Mouse (Mus musculus): Measurements from ENCODE around the gene Zbtb25. TPM values are rescaled to one million over a fixed set of nuclear protein-coding genes. Genes with fewer than 3 reads are reported as not detected.

Gene Zbtb25
- 8.8 and 9.4 TPM in 2 replicates for polyA plus RNA-seq (2015; fragmentation: Nextera tagmentation; extraction: Ambion mirVana)

- peak; percentile 77 for ATAC-seq
- Histone ChIP-seq H3K9me3 (ENCODE audit: control insufficient read depth, low read length) (no peaks in the 10 kb centered on the region), H3K9ac (ENCODE audit: low read depth, low read length) (peak within 1 kb of the TSS; percentile 99), H3K4me3 (ENCODE audit: low read length) (peak within 1 kb of the TSS; percentile 99), H3K4me2 (ENCODE audit: low read depth, low read length) (peak within 1 kb of the TSS; percentile 81), H3K27ac (ENCODE audit: low read length) (peak within 1 kb of the TSS; percentile 100), H3K27me3 (replicated peaks; ENCODE audit: control insufficient read depth, insufficient read depth, low read length) (no peaks in the 10 kb centered on the region), H3K36me3 (ENCODE audit: control insufficient read depth, insufficient read depth, low read length) (no peaks in the 10 kb centered on the region), H3K4me1 (ENCODE audit: control insufficient read depth, insufficient read depth, low read length) (peaks cover 31% of the 10 kb centered on the region)
- under 1% methylated on average over 90 of the region's 96 CpGs for WGBS
Measured at GRCm38 (mm10) chr12:76369206-76369977, at the start of gene Zbtb25. Gene Zbtb25 (minus strand): TSS chr12:76369602.

DNA sequence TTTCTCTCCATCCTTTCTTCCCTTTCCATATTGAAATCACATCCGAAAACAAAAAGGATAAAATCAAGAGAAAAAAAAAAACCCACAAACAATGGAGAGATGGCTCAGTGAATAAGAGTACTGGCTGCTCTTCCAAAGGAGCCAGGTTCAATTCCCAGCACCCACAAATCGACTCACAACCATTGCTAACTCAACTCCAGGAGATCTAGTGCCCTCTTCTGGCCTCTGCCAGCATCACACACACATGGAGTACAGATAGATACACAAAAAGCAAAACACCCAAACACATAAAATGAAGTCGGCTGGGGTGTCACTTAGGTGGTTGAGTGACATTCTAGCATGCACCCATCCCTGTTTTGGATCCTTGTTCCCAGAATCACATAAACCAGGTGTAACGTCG lies 48.9 kb upstream of the Zbtb25 start:
- ATAC-seq, result no peak
- H3K36me3 ChIP-seq (ENCODE audit: control insufficient read depth, insufficient read depth, low read length), result no peaks in the 10 kb centered on the region
- H3K9me3 ChIP-seq (ENCODE audit: control insufficient read depth, low read length), result peaks cover 3% of the 10 kb centered on the region
- H3K4me2 ChIP-seq (ENCODE audit: low read depth, low read length), result no peak overlapping the region
- H3K9ac ChIP-seq (ENCODE audit: low read depth, low read length), result no peak overlapping the region
- H3K4me3 ChIP-seq (ENCODE audit: low read length), result no peak overlapping the region
- WGBS, result 96% methylated on average over 5 of the region's 5 CpGs
- peaks cover 5% of the 10 kb centered on the region for H3K4me1 ChIP-seq (ENCODE audit: control insufficient read depth, insufficient read depth, low read length)
- H3K27ac ChIP-seq (ENCODE audit: low read length), result no peak overlapping the region
- H3K27me3 ChIP-seq (replicated peaks; ENCODE audit: control insufficient read depth, insufficient read depth, low read length), result no peaks in the 10 kb centered on the region

DNA sequence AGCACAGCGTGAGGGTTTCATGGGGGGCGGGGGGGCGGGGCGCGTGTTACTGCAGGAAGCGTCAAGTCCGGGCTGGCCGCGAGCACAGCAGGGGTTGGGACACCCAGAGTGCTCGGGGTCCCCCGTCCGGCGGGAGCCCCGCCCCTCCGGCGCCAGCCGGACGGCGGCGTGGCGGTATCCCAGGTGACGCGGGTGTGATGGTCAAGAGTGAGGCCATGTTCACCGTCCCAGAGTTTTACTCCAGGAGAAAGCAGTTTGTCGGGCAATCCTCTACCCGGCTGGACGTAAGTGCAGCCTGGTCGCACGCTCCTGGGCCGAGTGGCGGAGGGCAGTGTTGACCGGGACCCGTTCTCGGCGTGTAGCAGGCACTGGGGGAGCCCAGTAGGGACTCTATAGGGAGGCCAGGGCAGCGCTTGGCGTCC lies 48.0 kb upstream of the Zbtb25 start, which contains the start of gene Ppp1r36:
Gene Ppp1r36, plus strand, starts transcription at position 106 of the 422 bp plus-strand sequence.
- Histone ChIP-seq H3K4me1 (ENCODE audit: control insufficient read depth, insufficient read depth, low read length) (peaks cover 5% of the 10 kb centered on the region), H3K27me3 (replicated peaks; ENCODE audit: control insufficient read depth, insufficient read depth, low read length) (no peaks in the 10 kb centered on the region), H3K27ac (ENCODE audit: low read length) (no peak within 1 kb of the TSS), H3K36me3 (ENCODE audit: control insufficient read depth, insufficient read depth, low read length) (no peaks in the 10 kb centered on the region), H3K4me3 (ENCODE audit: low read length) (peak within 1 kb of the TSS; percentile 51), H3K9me3 (ENCODE audit: control insufficient read depth, low read length) (peaks cover 3% of the 10 kb centered on the region), H3K4me2 (ENCODE audit: low read depth, low read length) (peak within 1 kb of the TSS; percentile 92), H3K9ac (ENCODE audit: low read depth, low read length) (peak within 1 kb of the TSS; percentile 60; the same call in 1 of the 2 replicates)
- peak; percentile 77 for ATAC-seq
- WGBS, result 2% methylated on average over 37 of the region's 37 CpGs

GRCm38 (mm10) chr12:76415383-76416010 lies 46.1 kb upstream of the Zbtb25 start:
- H3K9me3 ChIP-seq (ENCODE audit: control insufficient read depth, low read length), result peaks cover 3% of the 10 kb centered on the region
- no peak overlapping the region for H3K4me3 ChIP-seq (ENCODE audit: low read length)
- H3K27ac ChIP-seq (ENCODE audit: low read length), result no peak overlapping the region
- peaks cover 5% of the 10 kb centered on the region for H3K4me1 ChIP-seq (ENCODE audit: control insufficient read depth, insufficient read depth, low read length)
- H3K27me3 ChIP-seq (replicated peaks; ENCODE audit: control insufficient read depth, insufficient read depth, low read length), result no peaks in the 10 kb centered on the region
- no peak overlapping the region for H3K4me2 ChIP-seq (ENCODE audit: low read depth, low read length)
- no peak overlapping the region for H3K9ac ChIP-seq (ENCODE audit: low read depth, low read length)
- no peak for ATAC-seq
- no peaks in the 10 kb centered on the region for H3K36me3 ChIP-seq (ENCODE audit: control insufficient read depth, insufficient read depth, low read length)
- 74% methylated on average over 11 of the region's 12 CpGs for WGBS

GRCm38 (mm10) chr12:76409166-76409565 lies 39.8 kb upstream of the Zbtb25 start:
- H3K27ac ChIP-seq (ENCODE audit: low read length), result no peak overlapping the region
- H3K9ac ChIP-seq (ENCODE audit: low read depth, low read length), result no peak overlapping the region
- no peaks in the 10 kb centered on the region for H3K9me3 ChIP-seq (ENCODE audit: control insufficient read depth, low read length)
- no peaks in the 10 kb centered on the region for H3K36me3 ChIP-seq (ENCODE audit: control insufficient read depth, insufficient read depth, low read length)
- no peak for ATAC-seq
- no peak overlapping the region for H3K4me2 ChIP-seq (ENCODE audit: low read depth, low read length)
- peaks cover 17% of the 10 kb centered on the region for H3K4me1 ChIP-seq (ENCODE audit: control insufficient read depth, insufficient read depth, low read length)
- 59% methylated on average over 4 of the region's 4 CpGs for WGBS
- H3K27me3 ChIP-seq (replicated peaks; ENCODE audit: control insufficient read depth, insufficient read depth, low read length), result peaks cover 27% of the 10 kb centered on the region
- no peak overlapping the region for H3K4me3 ChIP-seq (ENCODE audit: low read length)

DNA sequence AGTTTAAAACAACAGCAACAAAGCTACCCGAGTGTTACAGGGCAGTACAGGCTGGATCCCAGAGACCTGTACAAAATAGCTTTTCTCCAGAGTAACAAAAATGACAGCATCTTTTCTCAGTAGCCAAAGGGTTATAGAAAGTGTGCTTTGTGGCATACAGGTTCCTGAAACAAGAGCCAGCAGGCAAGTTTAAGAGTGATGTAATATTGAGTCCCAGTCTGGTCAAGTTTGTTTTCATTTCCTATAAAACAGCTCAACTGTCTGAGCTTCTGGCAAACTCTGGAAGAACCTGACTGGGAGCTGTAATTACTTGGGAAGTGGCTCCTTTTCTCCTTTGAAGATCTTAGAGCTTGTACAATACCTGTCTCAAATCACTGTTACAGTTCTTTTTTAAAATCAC lies 37.8 kb upstream of the Zbtb25 start:
- Histone ChIP-seq H3K4me3 (ENCODE audit: low read length) (no peak overlapping the region), H3K4me2 (ENCODE audit: low read depth, low read length) (no peak overlapping the region), H3K27me3 (replicated peaks; ENCODE audit: control insufficient read depth, insufficient read depth, low read length) (peaks cover 27% of the 10 kb centered on the region), H3K9me3 (ENCODE audit: control insufficient read depth, low read length) (no peaks in the 10 kb centered on the region), H3K36me3 (ENCODE audit: control insufficient read depth, insufficient read depth, low read length) (no peaks in the 10 kb centered on the region), H3K27ac (ENCODE audit: low read length) (no peak overlapping the region), H3K4me1 (ENCODE audit: control insufficient read depth, insufficient read depth, low read length) (peaks cover 21% of the 10 kb centered on the region), H3K9ac (ENCODE audit: low read depth, low read length) (no peak overlapping the region)
- 57% methylated on average over 1 of the region's 1 CpGs for WGBS
- ATAC-seq, result no peak

DNA sequence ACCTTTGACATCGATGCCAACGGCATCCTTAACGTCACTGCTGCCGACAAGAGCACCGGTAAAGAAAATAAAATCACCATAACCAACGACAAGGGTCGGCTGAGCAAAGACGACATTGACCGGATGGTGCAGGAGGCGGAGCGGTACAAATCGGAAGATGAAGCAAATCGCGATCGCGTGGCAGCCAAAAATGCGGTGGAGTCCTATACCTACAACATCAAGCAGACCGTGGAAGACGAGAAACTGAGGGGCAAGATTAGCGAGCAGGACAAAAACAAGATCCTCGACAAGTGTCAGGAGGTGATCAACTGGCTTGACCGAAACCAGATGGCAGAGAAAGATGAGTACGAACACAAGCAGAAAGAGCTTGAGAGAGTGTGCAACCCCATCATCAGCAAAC lies 36.6 kb upstream of the Zbtb25 start:
- H3K9me3 ChIP-seq (ENCODE audit: control insufficient read depth, low read length), result no peaks in the 10 kb centered on the region
- peaks cover 27% of the 10 kb centered on the region for H3K27me3 ChIP-seq (replicated peaks; ENCODE audit: control insufficient read depth, insufficient read depth, low read length)
- WGBS, result 6% methylated on average over 23 of the region's 23 CpGs
- H3K9ac ChIP-seq (ENCODE audit: low read depth, low read length), result no peak overlapping the region
- peak overlapping the region; percentile 78 for H3K4me3 ChIP-seq (ENCODE audit: low read length)
- no peak overlapping the region for H3K27ac ChIP-seq (ENCODE audit: low read length)
- no peak for ATAC-seq
- peak overlapping the region; percentile 93 for H3K4me2 ChIP-seq (ENCODE audit: low read depth, low read length)
- H3K36me3 ChIP-seq (ENCODE audit: control insufficient read depth, insufficient read depth, low read length), result no peaks in the 10 kb centered on the region
- H3K4me1 ChIP-seq (ENCODE audit: control insufficient read depth, insufficient read depth, low read length), result peaks cover 21% of the 10 kb centered on the region

DNA sequence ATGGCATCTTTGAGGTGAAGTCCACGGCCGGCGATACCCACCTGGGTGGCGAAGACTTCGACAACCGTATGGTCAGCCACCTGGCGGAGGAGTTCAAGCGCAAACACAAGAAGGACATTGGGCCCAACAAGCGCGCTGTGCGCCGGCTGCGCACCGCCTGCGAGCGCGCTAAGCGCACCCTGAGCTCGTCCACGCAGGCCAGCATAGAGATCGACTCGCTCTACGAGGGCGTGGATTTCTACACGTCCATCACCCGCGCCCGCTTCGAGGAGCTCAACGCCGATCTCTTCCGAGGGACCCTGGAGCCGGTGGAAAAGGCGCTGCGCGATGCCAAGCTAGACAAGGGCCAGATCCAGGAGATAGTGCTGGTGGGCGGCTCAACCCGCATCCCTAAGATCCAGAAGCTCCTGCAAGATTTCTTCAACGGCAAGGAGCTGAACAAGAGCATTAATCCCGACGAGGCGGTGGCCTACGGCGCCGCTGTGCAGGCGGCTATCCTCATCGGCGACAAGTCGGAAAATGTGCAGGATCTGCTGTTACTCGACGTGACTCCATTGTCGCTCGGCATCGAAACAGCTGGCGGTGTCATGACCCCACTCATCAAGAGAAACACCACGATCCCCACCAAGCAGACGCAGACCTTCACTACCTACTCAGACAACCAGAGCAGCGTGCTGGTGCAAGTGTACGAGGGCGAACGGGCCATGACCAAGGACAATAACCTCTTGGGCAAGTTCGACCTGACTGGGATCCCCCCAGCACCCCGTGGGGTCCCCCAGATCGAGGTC lies 36.0 kb upstream of the Zbtb25 start:
- H3K9ac ChIP-seq (ENCODE audit: low read depth, low read length), result no peak overlapping the region; the same call in none of the 2 replicates

DNA sequence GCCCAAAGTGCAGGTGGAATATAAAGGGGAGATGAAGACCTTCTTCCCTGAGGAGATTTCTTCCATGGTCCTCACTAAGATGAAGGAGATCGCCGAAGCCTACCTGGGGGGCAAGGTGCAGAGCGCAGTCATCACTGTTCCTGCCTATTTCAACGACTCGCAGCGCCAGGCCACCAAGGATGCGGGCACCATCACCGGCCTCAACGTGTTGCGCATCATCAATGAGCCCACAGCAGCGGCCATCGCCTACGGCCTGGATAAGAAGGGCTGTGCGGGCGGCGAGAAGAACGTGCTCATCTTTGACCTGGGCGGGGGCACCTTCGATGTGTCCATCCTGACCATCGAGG lies 35.4 kb upstream of the Zbtb25 start:
- H3K9me3 ChIP-seq (ENCODE audit: control insufficient read depth, low read length), result no peaks in the 10 kb centered on the region
- peaks cover 27% of the 10 kb centered on the region for H3K27me3 ChIP-seq (replicated peaks; ENCODE audit: control insufficient read depth, insufficient read depth, low read length)
- peak overlapping the region; percentile 62 for H3K9ac ChIP-seq (ENCODE audit: low read depth, low read length)
- H3K4me2 ChIP-seq (ENCODE audit: low read depth, low read length), result peak overlapping the region; percentile 93
- ATAC-seq, result no peak
- H3K36me3 ChIP-seq (ENCODE audit: control insufficient read depth, insufficient read depth, low read length), result no peaks in the 10 kb centered on the region
- peaks cover 21% of the 10 kb centered on the region for H3K4me1 ChIP-seq (ENCODE audit: control insufficient read depth, insufficient read depth, low read length)
- WGBS, result 7% methylated on average over 20 of the region's 20 CpGs
- peak overlapping the region; percentile 78 for H3K4me3 ChIP-seq (ENCODE audit: low read length)
- H3K27ac ChIP-seq (ENCODE audit: low read length), result no peak overlapping the region

More for the DNA sequence above, 36.0 kb upstream of the Zbtb25 start:
- H3K27me3 ChIP-seq (replicated peaks; ENCODE audit: control insufficient read depth, insufficient read depth, low read length), result peaks cover 27% of the 10 kb centered on the region
- no peaks in the 10 kb centered on the region for H3K36me3 ChIP-seq (ENCODE audit: control insufficient read depth, insufficient read depth, low read length)
- no peak overlapping the region for H3K27ac ChIP-seq (ENCODE audit: low read length)
- no peak for ATAC-seq
- no peaks in the 10 kb centered on the region for H3K9me3 ChIP-seq (ENCODE audit: control insufficient read depth, low read length)
- peak overlapping the region; percentile 93 for H3K4me2 ChIP-seq (ENCODE audit: low read depth, low read length)
- H3K4me3 ChIP-seq (ENCODE audit: low read length), result peak overlapping the region; percentile 78
- 3% methylated on average over 64 of the region's 64 CpGs for WGBS
- H3K4me1 ChIP-seq (ENCODE audit: control insufficient read depth, insufficient read depth, low read length), result peaks cover 21% of the 10 kb centered on the region
